Mouse (Mus musculus): ENCODE results near the gene Ndufa12.

GRCm38 (mm10) chr10:94262646-94263045 is 64.1 kb downstream of the Ndufa12 start:
- no peak for TF ChIP-seq GATA1 (IDR thresholded peaks at IDR 0.05; ENCODE audit: low read length)
- no peak for TF ChIP-seq TAL1 (IDR thresholded peaks at IDR 0.05; ENCODE audit: low read length)
